Mouse (Mus musculus): ENCODE measurements around the gene Ptpra.
A peak's percentile ranks its signal among the peaks of the same experiment; 100 is the strongest.
"Not testable (repeated sequence)": the region's sequence is repeated elsewhere in the genome, so short reads cannot be mapped to it uniquely, and the experiment has no call there.

Gene Ptpra

GRCm38 (mm10) chr2:130488600-130488999, 38.5 kb downstream of the Ptpra start:
- no peak for DNase-seq (ENCODE audit: low read depth)

- DNase-seq (ENCODE audit: low read depth): no peak
Measured at GRCm38 (mm10) chr2:130491162-130491561, 41.1 kb downstream of the Ptpra start.

- no peak for DNase-seq (ENCODE audit: low read depth)
Measured at GRCm38 (mm10) chr2:130491587-130491986, 41.5 kb downstream of the Ptpra start.

- not testable (repeated sequence) for DNase-seq (ENCODE audit: low read depth)
Measured at GRCm38 (mm10) chr2:130495114-130495513, 45.0 kb downstream of the Ptpra start.

DNA sequence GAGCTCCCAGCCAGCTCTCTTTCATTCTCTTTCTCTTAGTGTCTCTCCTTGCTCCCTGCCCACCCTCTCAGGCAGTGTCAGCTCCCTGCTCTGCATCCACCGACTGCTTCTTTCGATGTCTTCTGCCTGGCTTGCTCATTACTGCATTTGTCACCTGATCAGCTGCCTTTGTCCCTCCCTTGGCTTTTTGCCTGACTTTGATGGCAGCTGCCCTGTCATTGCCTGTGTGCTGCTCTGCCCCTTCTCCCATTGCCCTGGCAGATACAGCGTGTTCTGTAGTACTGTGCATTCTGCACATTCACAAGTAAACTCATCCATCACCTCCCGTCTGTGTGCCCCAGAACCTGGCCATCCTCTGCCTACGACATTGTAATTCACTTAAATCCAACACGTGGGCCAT, 46.0 kb downstream of the Ptpra start:
- no peak for DNase-seq (ENCODE audit: low read depth)

DNA sequence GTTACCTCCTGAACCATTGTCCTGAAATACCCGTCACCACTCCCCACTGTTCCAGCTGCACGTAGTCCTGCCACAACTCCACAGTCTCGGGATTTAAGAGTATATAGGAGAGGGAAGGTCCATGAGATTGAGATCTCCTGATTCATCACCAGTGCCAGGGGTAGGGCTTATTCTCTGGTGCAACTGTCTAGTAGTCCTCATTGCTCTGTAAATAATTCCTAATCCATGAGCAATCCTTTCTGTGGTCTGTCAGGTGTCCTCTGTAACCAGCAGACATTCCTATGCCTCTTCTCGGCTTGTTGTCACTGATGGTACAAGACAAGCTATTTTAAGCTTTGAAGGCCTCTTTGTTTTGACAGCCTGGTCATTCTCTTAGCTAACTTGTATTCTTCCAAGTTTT, 46.9 kb downstream of the Ptpra start:
- no peak for DNase-seq (ENCODE audit: low read depth)

DNA sequence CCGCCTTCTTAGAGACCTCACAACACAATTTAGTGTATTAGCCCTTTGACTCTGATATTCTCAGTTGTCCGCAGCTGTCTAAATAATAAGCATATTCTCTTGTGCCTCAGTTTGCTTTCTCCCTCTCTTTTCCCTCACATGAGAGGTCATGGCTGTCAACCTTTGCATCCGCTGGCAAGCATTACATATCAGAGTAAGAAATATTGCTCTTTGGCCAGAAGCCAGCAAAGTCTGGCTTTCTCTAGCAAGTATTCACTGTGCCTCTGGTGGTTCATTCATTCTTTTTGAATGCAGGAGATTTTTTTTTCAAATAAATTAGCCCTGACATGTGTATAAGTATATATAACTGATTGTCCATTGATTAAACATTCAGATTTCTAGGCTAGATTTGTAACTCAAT, 49.5 kb downstream of the Ptpra start:
- no peak for DNase-seq (ENCODE audit: low read depth)

- no peak for DNase-seq (ENCODE audit: low read depth)
Measured at GRCm38 (mm10) chr2:130501556-130501955, 51.5 kb downstream of the Ptpra start.

DNA sequence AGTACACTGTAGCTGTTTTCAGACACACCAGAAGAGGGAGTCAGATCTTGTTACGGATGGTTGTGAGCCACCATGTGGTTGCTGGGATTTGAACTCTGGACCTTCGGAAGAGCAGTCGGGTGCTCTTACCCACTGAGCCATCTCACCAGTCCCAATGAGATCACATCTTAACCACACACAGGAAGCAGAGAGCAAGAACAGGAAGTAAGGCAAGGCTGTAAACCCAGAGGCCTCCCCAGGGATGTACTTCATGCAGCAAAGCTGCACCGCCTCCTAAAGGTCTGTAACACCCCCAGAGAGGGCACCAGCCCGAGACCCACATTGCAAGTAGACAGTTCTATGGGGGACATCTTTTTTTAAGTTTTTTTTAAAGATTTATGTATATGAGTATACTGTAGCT, 61.5 kb downstream of the Ptpra start:
- DNase-seq (ENCODE audit: low read depth): not testable (repeated sequence)

DNA sequence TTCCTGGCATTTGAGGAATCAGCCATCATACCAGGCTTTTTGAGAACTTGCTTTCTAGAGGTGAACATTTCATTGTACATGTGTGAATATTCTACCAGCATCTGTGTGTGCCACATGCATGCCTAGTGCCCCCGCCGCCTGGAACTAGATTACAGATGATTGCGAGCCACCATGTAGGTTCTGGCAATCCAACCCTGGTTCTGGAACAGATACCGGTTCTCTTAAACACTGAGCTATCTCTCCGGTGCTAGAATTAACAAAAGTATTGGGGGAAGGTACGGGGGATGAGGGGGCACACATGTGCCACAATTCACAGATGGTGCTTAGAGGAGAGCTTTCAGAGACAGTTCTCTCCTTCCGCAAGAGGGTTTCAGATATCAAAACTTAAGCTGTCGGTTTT, 63.8 kb downstream of the Ptpra start:
- DNase-seq (ENCODE audit: low read depth): no peak

DNA sequence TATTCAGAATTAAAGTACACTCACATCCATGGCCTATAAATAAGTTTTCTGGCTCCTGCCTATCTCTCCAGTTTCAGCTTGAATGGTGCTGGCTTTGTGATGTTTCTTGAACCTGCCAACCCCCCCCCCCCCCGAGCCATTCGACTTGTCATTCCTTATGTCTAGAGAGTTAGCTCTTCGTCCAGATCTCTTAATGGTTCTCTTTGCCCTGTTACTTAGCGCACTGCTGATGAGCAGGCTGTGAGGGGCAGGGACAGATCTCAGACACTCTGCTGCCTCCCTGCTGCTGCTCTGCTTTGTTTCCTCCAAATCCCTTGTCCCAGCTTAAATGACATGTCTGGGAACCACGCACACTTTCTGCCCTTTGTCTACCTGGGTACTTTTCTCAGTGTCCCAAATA, 65.7 kb downstream of the Ptpra start:
- no peak for DNase-seq (ENCODE audit: low read depth)

DNA sequence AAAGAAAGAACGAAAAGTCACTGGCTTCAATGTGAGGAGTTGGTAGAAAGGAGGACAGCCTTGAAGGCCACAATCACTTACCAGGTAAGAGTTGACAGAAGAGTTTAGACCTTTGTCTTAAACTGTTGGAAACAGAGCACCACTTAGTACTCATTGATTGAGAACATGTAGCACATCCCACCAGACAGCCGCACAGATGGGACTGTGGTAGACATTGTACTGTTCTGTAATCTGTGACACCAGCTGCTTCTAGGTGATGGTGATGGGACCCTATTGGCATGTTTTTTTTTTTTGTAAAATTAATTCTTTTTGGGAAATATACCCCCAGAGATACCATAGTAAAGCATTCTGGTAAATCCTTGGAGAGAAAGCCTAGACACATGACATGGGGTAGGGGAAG, 71.8 kb downstream of the Ptpra start:
- DNase-seq (ENCODE audit: low read depth): no peak

- not testable (repeated sequence) for DNase-seq (ENCODE audit: low read depth)
Measured at GRCm38 (mm10) chr2:130525480-130525879, 75.4 kb downstream of the Ptpra start.

DNA sequence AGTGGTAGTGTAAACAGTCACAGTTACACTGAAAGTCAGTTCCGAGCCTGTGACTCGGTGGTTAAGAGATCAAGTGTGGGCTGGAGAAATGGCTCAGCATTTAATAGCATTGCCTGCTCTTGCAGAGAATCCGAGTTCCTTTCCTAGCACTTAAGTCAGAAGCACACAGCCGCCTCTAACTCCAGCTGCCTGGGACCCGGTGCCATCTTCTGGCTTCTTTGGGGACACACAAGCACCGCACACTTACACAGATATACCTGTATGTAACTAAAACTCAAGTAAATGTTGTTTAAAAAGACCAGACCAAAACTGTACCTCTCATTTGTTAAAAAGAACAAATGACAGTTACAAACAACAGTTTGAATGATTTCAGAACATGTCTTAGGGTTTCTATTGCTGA, 78.4 kb downstream of the Ptpra start:
- no peak for DNase-seq (ENCODE audit: low read depth)

GRCm38 (mm10) chr2:130529290-130529689, 79.2 kb downstream of the Ptpra start:
- DNase-seq (ENCODE audit: low read depth): no peak

DNA sequence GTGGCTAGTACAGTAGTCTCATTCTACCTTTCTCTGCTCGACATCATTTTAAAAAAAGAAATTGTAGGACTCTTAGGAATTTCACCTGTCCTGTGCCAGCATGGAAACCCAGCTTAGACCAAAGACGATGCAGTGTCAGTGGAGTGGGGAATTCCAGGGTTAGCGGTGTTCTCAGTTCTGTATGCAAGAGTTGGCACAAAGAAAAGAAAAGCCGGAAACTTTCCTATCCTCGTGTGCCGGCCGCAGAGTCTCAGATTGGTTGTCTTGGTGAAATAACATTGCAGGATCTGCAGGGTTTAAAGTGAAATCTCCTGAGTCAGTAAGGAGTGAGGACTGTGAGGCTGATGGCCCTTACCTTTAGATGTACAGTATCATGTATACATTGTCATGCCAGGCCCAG, 79.8 kb downstream of the Ptpra start:
- no peak for DNase-seq (ENCODE audit: low read depth)

- no peak for DNase-seq (ENCODE audit: low read depth)
Measured at GRCm38 (mm10) chr2:130532201-130532600, 82.1 kb downstream of the Ptpra start.

DNA sequence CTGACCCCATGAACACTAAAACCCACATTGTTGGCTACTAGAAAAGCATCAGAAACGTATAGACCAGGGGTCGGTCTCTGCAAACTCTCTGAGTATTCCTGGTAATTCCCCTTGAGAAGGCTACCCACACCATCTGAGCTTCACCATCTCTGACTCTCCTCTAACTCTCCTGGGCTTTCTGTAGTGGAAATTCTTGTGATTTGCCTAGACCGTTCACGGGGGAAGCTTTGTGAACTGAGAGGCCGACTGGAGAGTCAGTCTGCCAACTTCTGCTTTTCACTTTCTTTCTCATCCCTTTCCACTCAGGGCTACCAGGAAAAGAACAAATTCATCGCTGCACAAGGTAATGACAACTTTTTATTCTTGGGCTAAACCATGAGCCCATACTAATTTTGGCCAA, 84.9 kb downstream of the Ptpra start:
- no peak for DNase-seq (ENCODE audit: low read depth)

DNA sequence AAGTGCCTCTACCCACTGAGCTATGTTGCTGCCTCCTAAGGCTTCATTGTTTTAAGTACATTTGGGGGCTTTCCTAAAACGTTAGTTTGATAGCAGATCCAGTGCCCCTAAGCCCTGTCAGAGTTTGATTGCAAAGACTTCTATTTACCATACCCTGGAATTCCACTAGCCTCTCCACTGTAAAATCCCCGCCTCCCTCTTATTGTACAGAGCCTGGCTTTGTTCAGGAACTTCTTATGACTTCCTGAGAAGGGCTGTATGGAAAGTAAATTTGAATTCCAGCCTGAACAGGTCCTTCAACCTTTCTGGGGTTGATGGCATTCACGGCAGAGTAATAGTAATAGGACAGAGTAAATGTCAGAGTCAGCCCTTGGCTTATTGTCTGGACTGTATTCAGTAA, 86.8 kb downstream of the Ptpra start:
- DNase-seq (ENCODE audit: low read depth): no peak

DNA sequence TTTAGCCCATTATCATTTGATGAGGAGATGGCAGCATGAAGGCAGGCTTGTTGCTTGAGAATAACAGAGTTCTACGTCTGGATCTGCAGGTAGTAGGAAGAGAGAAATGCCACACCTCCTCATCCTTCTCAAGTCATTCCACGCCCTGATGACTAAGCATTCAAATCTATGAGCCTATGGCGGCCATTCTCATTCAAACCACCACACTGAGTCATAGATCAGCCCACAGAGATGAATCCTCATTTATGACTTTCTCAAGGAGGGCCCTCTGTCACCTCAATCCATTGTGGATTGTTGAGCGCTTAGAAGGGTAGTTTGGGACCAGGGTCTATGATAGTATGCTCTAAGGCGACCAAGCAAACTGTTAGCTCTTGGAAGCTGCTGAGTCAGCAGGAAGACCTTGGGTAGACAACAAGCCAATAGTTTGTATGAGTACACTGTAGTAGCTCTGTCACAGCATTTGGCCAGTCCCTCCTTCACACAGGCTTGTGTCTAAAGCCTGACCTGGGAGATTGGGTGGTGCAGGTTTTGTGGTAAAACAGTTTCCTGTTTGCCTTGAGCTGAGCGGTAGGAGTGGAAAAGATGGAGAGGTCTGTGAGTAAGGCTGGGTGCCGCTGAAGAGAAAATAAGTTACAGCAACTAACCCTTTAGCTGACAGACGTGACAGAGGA, 88.9 kb downstream of the Ptpra start:
- DNase-seq (ENCODE audit: low read depth): peak; percentile 73

DNA sequence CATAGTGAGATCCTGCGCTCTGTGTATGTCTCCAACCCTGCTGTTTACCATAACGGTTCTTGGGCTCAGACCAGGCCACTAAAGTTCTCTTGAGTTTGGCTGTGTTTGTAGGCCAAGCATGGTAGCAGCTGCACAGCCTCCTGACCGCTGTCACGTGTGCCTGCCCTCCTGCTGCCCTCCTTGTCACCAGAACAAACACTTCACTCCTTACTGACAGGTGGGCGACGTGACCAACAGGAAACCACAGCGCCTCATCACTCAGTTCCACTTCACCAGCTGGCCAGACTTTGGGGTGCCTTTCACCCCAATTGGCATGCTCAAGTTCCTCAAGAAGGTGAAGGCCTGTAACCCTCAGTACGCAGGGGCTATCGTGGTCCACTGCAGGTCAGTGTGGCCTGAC, 90.2 kb downstream of the Ptpra start:
- peak; percentile 46 for DNase-seq (ENCODE audit: low read depth)

- no peak for DNase-seq (ENCODE audit: low read depth)
Measured at GRCm38 (mm10) chr2:130546957-130547356, 96.9 kb downstream of the Ptpra start.

DNA sequence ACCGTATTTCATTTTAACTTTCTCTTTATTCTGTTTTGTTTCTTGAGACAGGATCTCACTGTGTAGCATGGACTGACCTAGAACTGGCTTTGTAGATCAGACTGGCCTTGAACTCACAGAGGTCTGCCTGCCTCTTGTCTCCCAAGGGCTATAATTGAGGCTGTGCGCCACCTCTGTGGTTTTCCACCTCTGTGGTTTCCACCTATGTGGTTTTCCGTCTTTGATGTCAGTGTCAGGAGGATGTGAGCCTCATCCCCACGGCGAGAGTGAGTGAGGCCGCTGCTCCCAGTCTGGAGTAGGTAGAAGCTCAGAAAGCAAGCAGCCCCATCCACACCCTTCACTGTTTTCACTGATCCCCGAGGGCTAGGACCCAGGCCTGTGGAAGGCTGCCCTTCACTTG, 104.8 kb downstream of the Ptpra start:
- peak; percentile 63 for DNase-seq (ENCODE audit: low read depth)

DNA sequence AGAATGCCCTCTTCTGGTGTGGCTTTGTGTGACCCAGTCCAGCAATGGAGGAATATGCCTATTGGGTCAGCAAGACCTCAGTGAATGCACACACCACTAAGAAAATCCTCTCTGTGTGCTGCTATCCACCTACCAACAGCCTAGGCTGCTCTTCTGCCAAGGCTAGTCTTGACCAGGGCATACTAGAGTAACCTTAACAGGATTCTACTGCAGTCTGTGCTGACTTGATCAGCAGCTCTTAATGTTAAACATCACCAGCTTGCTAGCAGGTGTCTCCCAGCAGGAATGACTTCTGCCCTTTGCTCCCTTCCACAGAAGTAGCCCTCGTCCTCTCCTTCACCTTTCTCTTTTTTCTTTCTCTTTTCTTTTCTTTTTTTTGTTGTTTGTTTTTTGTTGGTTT, 106.2 kb downstream of the Ptpra start:
- no peak for DNase-seq (ENCODE audit: low read depth)

GRCm38 (mm10) chr2:130557462-130557861, 107.4 kb downstream of the Ptpra start:
- no peak for DNase-seq (ENCODE audit: low read depth)

Data from induced T-regulatory cell, adult 2 months (primary cell).